Mouse (Mus musculus): Measurements from ENCODE around the gene Cux2.
"Not testable (repeated sequence)": the region's sequence is repeated elsewhere in the genome, so short reads cannot be mapped to it uniquely, and the experiment has no call there.

Cux2 gene

GRCm38 (mm10) chr5:121867963-121868362 is 181.9 kb downstream of the Cux2 start:
- DNase-seq (ENCODE audit: low read depth): peak; percentile 45

- DNase-seq (ENCODE audit: low read depth): peak; percentile 33
These were observed 185.6 kb downstream of the Cux2 start for GRCm38 (mm10) chr5:121864330-121864729.

GRCm38 (mm10) chr5:121861964-121862363 is 187.9 kb downstream of the Cux2 start:
- no peak for DNase-seq (ENCODE audit: low read depth)

GRCm38 (mm10) chr5:121858427-121858826 is 191.5 kb downstream of the Cux2 start:
- DNase-seq (ENCODE audit: low read depth): no peak

- no peak for DNase-seq (ENCODE audit: low read depth)
These were observed 193.2 kb downstream of the Cux2 start for GRCm38 (mm10) chr5:121856740-121857139.

GRCm38 (mm10) chr5:121854768-121855167 is 195.1 kb downstream of the Cux2 start:
- no peak for DNase-seq (ENCODE audit: low read depth)

GRCm38 (mm10) chr5:121853368-121854051 is 196.4 kb downstream of the Cux2 start:
- no peak for DNase-seq (ENCODE audit: low read depth)

GRCm38 (mm10) chr5:121849478-121850349 is 200.2 kb downstream of the Cux2 start:
- no peak for DNase-seq (ENCODE audit: low read depth)

GRCm38 (mm10) chr5:121848743-121849142 is 201.2 kb downstream of the Cux2 start, which contains the start of gene Pheta1:
Gene Pheta1 (plus strand): TSS chr5:121848984.
- DNase-seq (ENCODE audit: low read depth): peak; percentile 95

- peak; percentile 82 for DNase-seq (ENCODE audit: low read depth)
These were observed 201.8 kb downstream of the Cux2 start for GRCm38 (mm10) chr5:121848035-121848519.

- DNase-seq (ENCODE audit: low read depth): not testable (repeated sequence)
These were observed 202.6 kb downstream of the Cux2 start for GRCm38 (mm10) chr5:121847269-121847668.

- no peak for DNase-seq (ENCODE audit: low read depth)
These were observed 203.6 kb downstream of the Cux2 start for GRCm38 (mm10) chr5:121846322-121846721.

GRCm38 (mm10) chr5:121845361-121845760 is 204.5 kb downstream of the Cux2 start:
- DNase-seq (ENCODE audit: low read depth): no peak

- DNase-seq (ENCODE audit: low read depth): no peak
These were observed 206.6 kb downstream of the Cux2 start for GRCm38 (mm10) chr5:121843138-121843905.

GRCm38 (mm10) chr5:121842665-121843118 is 207.2 kb downstream of the Cux2 start:
- peak; percentile 87 for DNase-seq (ENCODE audit: low read depth)

GRCm38 (mm10) chr5:121841973-121842372 is 207.9 kb downstream of the Cux2 start:
- DNase-seq (ENCODE audit: low read depth): no peak

GRCm38 (mm10) chr5:121841516-121841915 is 208.4 kb downstream of the Cux2 start:
- no peak for DNase-seq (ENCODE audit: low read depth)

GRCm38 (mm10) chr5:121839128-121839473 is 210.8 kb downstream of the Cux2 start:
- no peak for DNase-seq (ENCODE audit: low read depth)

GRCm38 (mm10) chr5:121838341-121839127 is 211.4 kb downstream of the Cux2 start:
- no peak for DNase-seq (ENCODE audit: low read depth)

GRCm38 (mm10) chr5:121837441-121838340 is 212.2 kb downstream of the Cux2 start, which contains the start of gene Sh2b3:
Gene Sh2b3 (minus strand): TSS chr5:121837646.
- no peak for DNase-seq (ENCODE audit: low read depth)

Measured in NIH3T3 (cell line).